Mouse (Mus musculus) hindbrain, embryonic 16.5 days (tissue): ENCODE results near the gene Sart1. TPM values are rescaled to one million over a fixed set of nuclear protein-coding genes. Genes with fewer than 3 reads are reported as not detected.

Experiments
- ATAC-seq: fragments of 200-750 bp; cut with Nextera tagmentation; 2 replicates; pipeline ENCODE4 v1.8.0; 2017; ENCODE audit warnings: moderate TSS enrichment, moderate library complexity
- H3K27ac ChIP-seq: fragments of 300-500 bp; sonication (generic); 2 replicates; pipeline ENCODE4 v1.5.1; 2014; ENCODE audit warnings: low read depth, mild to moderate bottlenecking, control low read depth, low read length, moderate library complexity
- H3K27me3 ChIP-seq: fragments of 300-500 bp; sonication (generic); replicated peaks from 2 replicates; pipeline ENCODE4 v1.6.1; 2014; ENCODE audit warnings: low read length; ENCODE audit not compliant: control insufficient read depth, insufficient read depth
- H3K36me3 ChIP-seq: fragments of 300-500 bp; sonication (generic); 2 replicates; pipeline ENCODE4 v1.6.1; 2014; ENCODE audit warnings: mild to moderate bottlenecking, low read length, moderate library complexity, mixed read lengths; ENCODE audit not compliant: control insufficient read depth, insufficient read depth
- H3K4me1 ChIP-seq: fragments of 300-500 bp; sonication (generic); 2 replicates; pipeline ENCODE4 v1.6.1; 2014; ENCODE audit warnings: low read depth, low read length; ENCODE audit not compliant: control insufficient read depth, insufficient read depth
- H3K4me2 ChIP-seq: fragments of 300-500 bp; sonication (generic); 2 replicates; pipeline ENCODE4 v1.6.1; 2014; ENCODE audit warnings: mild to moderate bottlenecking, low read length, control low read depth, moderate library complexity
- H3K4me3 ChIP-seq: fragments of 300-500 bp; sonication (generic); 2 replicates; pipeline ENCODE4 v1.5.1; 2014; ENCODE audit warnings: mild to moderate bottlenecking, low read length, control low read depth, moderate library complexity
- H3K9ac ChIP-seq: fragments of 300-500 bp; sonication (generic); 2 replicates; pipeline ENCODE4 v1.6.1; 2014; ENCODE audit warnings: low read depth, mild to moderate bottlenecking, control low read depth, low read length, moderate library complexity
- H3K9me3 ChIP-seq: fragments of 300-500 bp; sonication (generic); 2 replicates; pipeline ENCODE4 v1.6.1; 2014; ENCODE audit warnings: mild to moderate bottlenecking, low read length, moderate library complexity; ENCODE audit not compliant: control insufficient read depth
- WGBS: fragments of 180-500 bp; shearing (Covaris S2); extraction: QIAGEN DNeasy Blood & Tissue Kit; methylation state at CpG from one replicate; pipeline ENCODE4 v1.1.7; 2014; 5-methylcytosine and 5-hydroxymethylcytosine counted together
- polyA plus RNA-seq: library from polyadenylated mRNA; unstranded; fragments of >200 nt; fragmentation: Nextera tagmentation; extraction: Ambion mirVana; gene quantifications from 2 replicates; pipeline ENCODE4 v1.2.1, GENCODE M21; 2015

The Sart1 gene
- polyA plus RNA-seq, 1 experiment from 2014 or later, result 66.0 TPM

DNA sequence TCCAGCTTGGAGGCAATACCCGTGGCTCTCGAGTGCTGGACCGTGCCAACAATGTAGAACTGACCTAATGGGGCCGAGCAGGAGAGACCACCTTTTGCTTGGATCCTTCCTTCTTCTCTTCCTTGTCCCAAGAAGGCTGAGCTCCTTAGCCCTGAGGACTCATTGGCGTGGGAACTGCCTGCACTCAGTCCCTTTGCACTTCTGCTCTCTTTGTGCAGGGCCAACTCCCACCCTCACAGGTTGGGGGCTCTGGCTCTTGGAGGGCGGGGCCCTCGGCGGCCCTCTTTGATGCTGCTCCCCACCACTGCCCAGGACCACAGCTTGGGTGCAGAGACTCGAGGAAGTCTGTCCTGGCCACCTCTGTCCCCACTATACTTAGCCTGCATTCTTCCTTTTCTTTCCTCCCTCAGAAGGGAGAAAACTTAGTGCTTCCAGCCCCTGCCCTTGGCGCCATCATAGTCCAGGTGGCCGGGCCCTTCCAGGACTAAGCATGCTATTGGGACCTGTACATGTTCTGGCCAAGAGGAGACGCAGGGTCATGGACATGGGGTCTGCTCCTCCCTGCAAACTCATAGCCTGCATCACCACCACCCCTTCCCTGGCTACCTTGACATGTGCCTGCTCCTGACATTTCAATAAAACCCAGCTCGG is 38.3 kb upstream of the Sart1 start:
- Histone ChIP-seq H3K4me2 (no peak overlapping the region), H3K36me3 (peaks cover 3% of the 10 kb centered on the region; the same call in 1 of the 2 replicates), H3K4me3 (no peak overlapping the region), H3K4me1 (peaks cover 34% of the 10 kb centered on the region), H3K9ac (0 out of 2 replicates have a peak overlapping the region, but pooled peaks have one; percentile 10), H3K27me3 (no peaks in the 10 kb centered on the region; the same call in 1 of the 2 replicates), H3K9me3 (no peaks in the 10 kb centered on the region), H3K27ac (no peak overlapping the region)
- WGBS, result 92% methylated on average over 13 of the region's 13 CpGs
- ATAC-seq, result no peak

DNA sequence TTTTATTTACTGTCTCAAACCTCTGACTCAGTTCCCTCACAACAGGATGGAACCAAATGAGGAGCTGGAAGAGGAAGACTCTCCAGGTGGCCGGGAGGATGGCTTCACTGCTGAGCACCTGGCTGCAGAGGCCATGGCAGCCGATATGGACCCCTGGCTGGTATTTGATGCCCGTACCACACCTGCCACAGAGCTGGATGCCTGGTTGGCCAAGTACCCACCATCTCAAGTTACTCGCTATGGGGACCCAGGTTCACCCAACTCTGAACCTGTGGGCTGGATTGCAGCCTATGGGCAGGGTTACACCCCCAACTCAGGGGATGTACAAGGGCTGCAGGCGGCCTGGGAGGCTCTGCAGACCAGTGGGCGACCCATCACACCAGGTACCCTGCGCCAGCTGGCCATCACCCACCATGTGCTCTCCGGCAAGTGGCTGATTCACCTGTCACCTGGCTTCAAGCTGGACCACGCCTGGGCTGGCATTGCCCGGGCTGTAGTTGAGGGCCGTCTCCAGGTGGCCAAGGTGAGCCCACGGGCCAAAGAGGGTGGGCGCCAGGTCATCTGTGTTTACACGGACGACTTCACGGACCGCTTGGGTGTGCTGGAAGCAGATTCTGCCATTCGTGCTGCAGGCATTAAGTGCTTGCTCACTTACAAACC is 37.5 kb upstream of the Sart1 start:
- H3K27ac ChIP-seq, result peak overlapping the region; percentile 89
- 92% methylated on average over 17 of the region's 18 CpGs for WGBS
- no peaks in the 10 kb centered on the region for H3K9me3 ChIP-seq
- H3K4me2 ChIP-seq, result peak overlapping the region; percentile 80
- peaks cover 3% of the 10 kb centered on the region; the same call in 1 of the 2 replicates for H3K36me3 ChIP-seq
- ATAC-seq, result no peak
- peak overlapping the region; percentile 76 for H3K4me3 ChIP-seq
- H3K27me3 ChIP-seq, result no peaks in the 10 kb centered on the region
- H3K9ac ChIP-seq, result peak overlapping the region; percentile 92
- H3K4me1 ChIP-seq, result peaks cover 35% of the 10 kb centered on the region

DNA sequence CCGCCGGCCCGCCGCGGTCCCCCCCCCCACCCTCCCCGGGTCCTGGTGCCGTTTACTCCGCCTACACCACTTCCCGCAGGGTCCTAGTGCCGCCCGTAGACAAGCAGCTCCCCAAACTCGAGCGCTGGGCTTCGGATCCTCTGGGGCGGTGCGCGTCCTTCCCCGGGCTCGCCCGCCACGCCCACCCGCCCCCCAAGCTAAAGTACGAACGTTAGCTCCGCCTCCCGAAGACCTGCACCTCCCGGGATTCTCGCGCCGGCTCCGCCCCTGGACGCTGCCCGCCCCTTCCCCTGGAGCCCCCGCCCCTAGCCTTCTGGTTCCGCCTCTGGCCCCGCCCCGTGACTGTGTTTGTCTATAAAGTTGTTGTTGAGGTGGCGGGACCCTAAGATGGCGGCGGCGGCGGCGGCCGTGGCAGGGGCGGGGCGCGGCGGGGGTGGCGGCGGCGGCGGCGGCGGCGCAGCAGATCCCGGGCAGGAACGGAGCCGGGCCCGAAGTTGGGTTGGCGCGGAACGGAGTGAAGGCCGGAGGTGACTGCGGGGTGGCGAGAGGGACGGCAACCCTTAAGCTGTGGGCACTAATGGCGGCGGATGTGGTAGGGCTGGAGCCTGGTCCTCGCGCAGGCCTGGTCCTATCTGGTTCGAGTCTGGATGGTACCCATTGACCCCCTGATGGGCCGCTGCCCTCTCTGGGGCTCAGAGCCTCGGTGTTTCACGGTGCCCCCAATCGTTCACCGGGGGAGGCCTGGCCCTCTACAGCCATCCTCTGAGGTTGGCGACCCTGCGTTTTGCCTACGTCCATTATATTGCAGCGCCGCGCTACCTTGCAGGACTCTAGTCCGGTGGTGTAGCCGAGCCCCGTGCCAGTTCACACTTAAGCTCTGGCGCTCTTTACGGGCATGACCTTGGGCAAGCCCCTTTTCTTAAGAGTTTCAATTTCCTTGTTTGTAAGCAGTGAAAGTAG is 36.6 kb upstream of the Sart1 start, which contains the start of the genes Drap1 and AI837181:
TSS of gene Drap1 (minus strand) at position 198 of the 960 bp plus-strand sequence.
TSS of gene AI837181 (plus strand) at position 363 of the 960 bp plus-strand sequence.
- peaks cover 35% of the 10 kb centered on the region for H3K4me1 ChIP-seq
- peak within 1 kb of the TSS; percentile 76 for H3K4me3 ChIP-seq
- WGBS, result under 1% methylated on average over 78 of the region's 87 CpGs
- peak within 1 kb of the TSS; percentile 92 for H3K9ac ChIP-seq
- no peaks in the 10 kb centered on the region for H3K9me3 ChIP-seq
- peak within 1 kb of the TSS; percentile 92 for H3K27ac ChIP-seq
- peaks cover 10% of the 10 kb centered on the region for H3K36me3 ChIP-seq
- peak within 1 kb of the TSS; percentile 88 for H3K4me2 ChIP-seq
- ATAC-seq, result peak; percentile 94
- no peaks in the 10 kb centered on the region for H3K27me3 ChIP-seq

DNA sequence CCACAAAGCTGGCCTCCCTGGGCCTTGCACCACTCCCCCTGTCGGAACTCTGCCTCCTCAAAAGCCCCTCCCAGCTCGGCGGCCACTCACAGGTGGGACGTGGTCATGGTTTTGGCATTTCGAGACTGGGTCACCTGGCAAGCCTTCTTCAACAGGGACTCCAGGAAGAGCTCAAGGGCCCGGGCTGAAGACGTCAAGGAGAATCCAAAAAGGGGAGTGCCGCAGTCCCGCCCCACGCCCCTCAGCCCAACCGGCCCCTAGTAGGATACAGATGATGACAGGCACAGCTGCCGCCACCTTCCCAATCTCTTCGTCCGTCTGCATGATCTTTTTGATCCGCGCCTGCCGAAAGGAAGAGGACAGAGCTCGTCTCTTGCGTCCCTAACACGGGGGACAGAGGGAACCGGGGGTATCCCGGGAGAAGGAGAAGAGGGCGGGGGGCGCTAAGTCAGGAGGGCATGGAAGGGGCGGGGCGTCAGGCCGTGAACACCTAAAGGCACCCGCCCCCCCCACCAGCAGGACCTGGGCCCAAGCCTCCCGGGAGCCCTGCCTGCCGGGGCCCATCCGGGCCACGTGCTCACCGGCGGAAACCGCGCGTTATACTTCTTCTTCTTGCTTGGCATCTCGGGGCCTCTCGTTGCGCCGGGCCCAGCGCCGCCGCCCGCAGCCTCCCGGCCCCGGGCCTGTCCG is 35.7 kb upstream of the Sart1 start:
- Histone ChIP-seq H3K4me2 (peak overlapping the region; percentile 88), H3K27ac (peak overlapping the region; percentile 92), H3K4me3 (peak overlapping the region; percentile 76), H3K4me1 (peaks cover 32% of the 10 kb centered on the region), H3K27me3 (no peaks in the 10 kb centered on the region), H3K9ac (peak overlapping the region; percentile 90), H3K36me3 (peaks cover 11% of the 10 kb centered on the region), H3K9me3 (no peaks in the 10 kb centered on the region)
- WGBS, result 1% methylated on average over 41 of the region's 48 CpGs
- peak; percentile 62 for ATAC-seq

GRCm38 (mm10) chr19:5423561-5423960 is 35.1 kb upstream of the Sart1 start:
- ATAC-seq, result no peak
- peak overlapping the region; percentile 90 for H3K9ac ChIP-seq
- H3K9me3 ChIP-seq, result no peaks in the 10 kb centered on the region
- 71% methylated on average over 12 of the region's 12 CpGs for WGBS
- no peaks in the 10 kb centered on the region for H3K27me3 ChIP-seq
- H3K4me2 ChIP-seq, result peak overlapping the region; percentile 88
- H3K4me1 ChIP-seq, result peaks cover 32% of the 10 kb centered on the region
- H3K27ac ChIP-seq, result peak overlapping the region; percentile 92; the same call in 1 of the 2 replicates
- peaks cover 11% of the 10 kb centered on the region for H3K36me3 ChIP-seq
- peak overlapping the region; percentile 76 for H3K4me3 ChIP-seq

GRCm38 (mm10) chr19:5422895-5423443 is 34.5 kb upstream of the Sart1 start:
- H3K9ac ChIP-seq, result 0 out of 2 replicates have a peak overlapping the region, but pooled peaks have one; percentile 2
- peaks cover 32% of the 10 kb centered on the region for H3K4me1 ChIP-seq
- WGBS, result 62% methylated on average over 9 of the region's 9 CpGs
- no peak for ATAC-seq
- no peak overlapping the region for H3K27ac ChIP-seq
- H3K36me3 ChIP-seq, result peaks cover 11% of the 10 kb centered on the region
- no peaks in the 10 kb centered on the region for H3K27me3 ChIP-seq
- H3K4me2 ChIP-seq, result peak overlapping the region; percentile 88
- no peak overlapping the region for H3K4me3 ChIP-seq
- no peaks in the 10 kb centered on the region for H3K9me3 ChIP-seq

GRCm38 (mm10) chr19:5422267-5422666 is 33.8 kb upstream of the Sart1 start:
- 79% methylated on average over 10 of the region's 10 CpGs for WGBS
- ATAC-seq, result no peak
- Histone ChIP-seq H3K27me3 (no peaks in the 10 kb centered on the region), H3K4me3 (no peak overlapping the region), H3K9ac (no peak overlapping the region), H3K4me2 (no peak overlapping the region), H3K27ac (no peak overlapping the region), H3K9me3 (no peaks in the 10 kb centered on the region), H3K36me3 (peaks cover 11% of the 10 kb centered on the region), H3K4me1 (peaks cover 32% of the 10 kb centered on the region)

DNA sequence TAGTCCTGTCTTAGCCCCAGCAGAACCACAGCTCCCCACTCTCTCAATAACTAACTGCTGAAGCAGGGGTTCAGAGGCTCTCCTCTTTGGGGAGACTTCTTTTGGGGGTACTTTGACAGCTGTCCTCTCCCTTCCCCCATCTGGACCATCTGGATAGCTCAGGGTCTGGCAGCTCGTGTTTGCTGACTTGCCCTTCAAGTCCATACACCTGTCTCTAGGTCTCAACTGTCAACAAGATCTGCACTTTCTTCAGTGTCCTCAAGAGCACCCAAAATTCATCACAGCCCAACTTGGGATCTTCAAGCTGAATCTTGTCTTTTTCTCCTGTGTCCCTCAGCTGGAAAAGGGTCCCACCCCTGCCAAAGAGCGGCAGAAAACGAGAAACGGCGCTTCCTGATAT is 33.3 kb upstream of the Sart1 start:
- 85% methylated on average over 5 of the region's 5 CpGs for WGBS
- H3K9ac ChIP-seq, result no peak overlapping the region
- ATAC-seq, result no peak

More for the DNA sequence above, 33.3 kb upstream of the Sart1 start:
- H3K27ac ChIP-seq, result no peak overlapping the region
- no peaks in the 10 kb centered on the region for H3K9me3 ChIP-seq
- peaks cover 28% of the 10 kb centered on the region for H3K4me1 ChIP-seq
- H3K36me3 ChIP-seq, result peaks cover 11% of the 10 kb centered on the region
- H3K4me3 ChIP-seq, result no peak overlapping the region
- no peak overlapping the region for H3K4me2 ChIP-seq
- H3K27me3 ChIP-seq, result no peaks in the 10 kb centered on the region
